Mouse (Mus musculus) small intestine, adult 2 months (tissue): ENCODE measurements around the gene Ruvbl1. TPM values are rescaled to one million over a fixed set of nuclear protein-coding genes. Genes with fewer than 3 reads are reported as not detected.
A peak's percentile ranks its signal among the peaks of the same experiment; 100 is the strongest.

Experiments
- H3K27ac ChIP-seq: fragments of 200-500 bp; 2 replicates; pipeline ENCODE4 v1.5.1; 2012; ENCODE audit warnings: low read depth, low read length, control low read depth, inconsistent platforms; ENCODE audit not compliant: insufficient read depth
- H3K27me3 ChIP-seq: fragments of 200-500 bp; 2 replicates; pipeline ENCODE4 v1.6.1; 2012; ENCODE audit warnings: mild to moderate bottlenecking, moderate library complexity, low read length, inconsistent platforms; ENCODE audit not compliant: control insufficient read depth, insufficient read depth
- H3K36me3 ChIP-seq: fragments of 200-500 bp; 2 replicates; pipeline ENCODE4 v1.6.1; 2012; ENCODE audit warnings: mild to moderate bottlenecking, low read length, control low read depth, inconsistent platforms; ENCODE audit not compliant: control insufficient read depth, insufficient read depth
- H3K4me1 ChIP-seq: fragments of 200-500 bp; 2 replicates; pipeline ENCODE4 v1.6.1; 2012; ENCODE audit warnings: low read length, inconsistent platforms, mixed read lengths; ENCODE audit not compliant: control insufficient read depth, insufficient read depth, insufficient read length
- H3K4me3 ChIP-seq: fragments of 200-500 bp; 2 replicates; pipeline ENCODE4 v1.5.1; 2012; ENCODE audit warnings: low read depth, mild to moderate bottlenecking, control low read depth, inconsistent platforms, low read length, moderate library complexity
- CTCF ChIP-seq: fragments of 200-500 bp; IDR thresholded peaks from 2 replicates; pipeline ENCODE4 v1.5.1; 2012; ENCODE audit warnings: low read depth, mild to moderate bottlenecking, control low read depth, inconsistent platforms, low read length, moderate library complexity, mixed read lengths; ENCODE audit not compliant: insufficient replicate concordance, insufficient read length; ENCODE audit errors: extremely low read depth
- POLR2A ChIP-seq: fragments of 200-500 bp; IDR thresholded peaks from 2 replicates; pipeline ENCODE4 v1.6.1; 2012; ENCODE audit warnings: low read depth, mild to moderate bottlenecking, control low read depth, inconsistent platforms, low read length, moderate library complexity
- WGBS: fragments of 180-500 bp; shearing (Covaris S2); methylation state at CpG from one replicate; pipeline ENCODE4 v1.1.7; 2018; 5-methylcytosine and 5-hydroxymethylcytosine counted together
- polyA plus RNA-seq: library from polyadenylated mRNA; depleted of rRNA; stranded (reverse); fragments of >200 nt; gene quantifications from 2 replicates; pipeline ENCODE4 v1.2.3, GENCODE M21; 2012

Gene Ruvbl1
- polyA plus RNA-seq, 1 experiment, result 12.1 TPM

DNA sequence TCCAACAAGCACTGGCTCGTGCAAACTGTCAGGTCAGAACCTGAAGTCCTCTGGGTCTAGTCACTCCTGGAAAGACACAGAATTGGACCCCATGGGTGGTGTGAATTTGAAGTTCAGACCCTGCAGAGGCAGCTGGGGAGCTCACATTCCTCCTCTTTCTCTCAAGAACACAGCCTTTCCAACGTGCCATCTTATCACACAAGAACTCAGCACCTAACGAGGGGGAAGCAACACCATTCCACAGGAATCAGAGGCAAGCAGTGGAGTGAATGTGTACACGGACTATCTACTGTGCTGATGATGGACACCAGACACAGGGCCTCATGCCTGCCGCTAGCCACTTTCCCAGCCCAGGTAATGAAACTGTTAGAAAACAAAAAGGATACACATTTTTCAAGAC lies 51.5 kb downstream of the Ruvbl1 start:
- H3K4me3 ChIP-seq, result peak overlapping the region; percentile 15; the same call in 1 of the 2 replicates
- H3K4me1 ChIP-seq, result peaks cover 3% of the 10 kb centered on the region
- no peaks in the 10 kb centered on the region for H3K27me3 ChIP-seq
- no peak overlapping the region for H3K27ac ChIP-seq
- 54% methylated on average over 5 of the region's 5 CpGs for WGBS
- TF ChIP-seq POLR2A (no peak), CTCF (no peak)
- H3K36me3 ChIP-seq, result peaks cover 43% of the 10 kb centered on the region

DNA sequence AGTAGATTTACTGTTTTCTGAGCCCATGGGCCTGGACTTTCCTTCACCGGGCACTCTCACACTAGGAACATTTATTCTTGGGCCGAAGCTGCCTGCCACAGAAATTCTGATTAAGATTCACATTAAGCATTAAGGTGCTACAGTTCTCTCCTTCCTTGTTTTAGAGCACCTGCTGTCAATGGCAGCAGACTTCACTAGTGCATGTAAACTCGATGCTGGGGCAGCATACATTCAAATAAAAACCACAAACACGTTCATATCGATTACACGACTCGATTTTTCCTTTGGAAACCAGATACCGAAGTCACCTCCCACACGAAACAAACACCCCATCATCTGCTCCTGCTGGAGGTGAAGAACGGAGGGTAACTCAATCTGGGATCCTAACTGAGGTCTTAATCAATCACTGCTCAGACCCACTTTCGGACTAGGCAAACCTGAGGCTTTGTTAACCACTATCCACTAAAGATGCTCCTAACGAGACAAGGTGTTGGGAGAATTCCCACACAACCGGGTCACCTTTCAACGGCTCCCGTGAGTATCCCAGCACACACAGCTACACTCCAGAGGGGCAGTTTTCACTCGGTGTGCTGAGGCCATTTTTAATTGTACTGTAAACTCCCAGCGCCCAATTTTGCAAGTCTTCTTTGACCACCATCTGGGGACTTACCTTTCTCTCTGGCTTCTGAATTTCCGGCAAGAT lies 52.6 kb downstream of the Ruvbl1 start:
- Histone ChIP-seq H3K4me3 (peak overlapping the region; percentile 88), H3K36me3 (peaks cover 31% of the 10 kb centered on the region), H3K4me1 (peaks cover 3% of the 10 kb centered on the region), H3K27ac (peak overlapping the region; percentile 68), H3K27me3 (no peaks in the 10 kb centered on the region)
- 2% methylated on average over 18 of the region's 18 CpGs for WGBS
- TF ChIP-seq CTCF (no peak), POLR2A (no peak)

DNA sequence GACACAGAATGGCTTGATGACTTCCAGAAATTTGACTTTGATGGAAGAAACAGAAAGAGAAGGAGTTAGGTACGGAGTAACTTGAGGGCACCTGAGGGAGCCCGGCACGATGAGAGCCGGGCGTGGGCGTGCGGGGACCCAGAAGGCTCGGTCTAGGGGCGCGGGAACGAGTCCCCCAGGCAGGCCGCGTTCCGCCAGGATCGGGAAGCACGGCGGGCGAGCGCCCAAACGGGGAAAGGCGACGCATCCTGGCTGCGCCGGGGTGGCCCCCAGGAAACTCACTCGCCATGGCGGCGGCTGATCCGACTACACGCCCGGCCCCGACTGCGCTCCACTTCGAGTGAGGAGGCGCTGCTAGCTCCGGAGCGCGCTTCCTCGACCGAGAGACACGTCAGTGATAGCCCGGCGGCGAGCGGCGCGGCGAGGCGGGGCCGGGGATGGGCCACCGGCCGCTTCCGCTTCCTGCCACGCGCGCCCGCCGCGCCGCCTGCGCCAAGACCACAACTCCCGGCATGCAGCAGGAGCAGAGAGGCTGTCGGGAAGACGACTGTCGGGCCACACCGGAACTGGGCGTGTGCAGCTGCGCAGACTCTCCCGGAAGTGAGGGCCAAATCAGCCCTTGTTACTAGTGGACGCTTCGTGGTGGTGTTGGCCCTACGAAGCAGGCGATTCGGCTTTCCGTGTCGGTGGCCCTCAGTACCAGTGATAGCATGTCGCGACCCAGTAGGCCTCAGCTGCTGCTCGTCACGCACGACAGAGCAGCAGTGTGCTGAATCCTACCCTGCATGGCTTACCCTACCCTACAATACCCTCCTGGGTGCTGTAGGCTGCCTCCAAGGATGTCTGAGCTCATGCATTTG lies 53.4 kb downstream of the Ruvbl1 start, which contains the start of gene Sec61a1:
TSS of gene Sec61a1 (minus strand) at position 502 of the 860 bp plus-strand sequence.
- no peaks in the 10 kb centered on the region for H3K27me3 ChIP-seq
- peak within 1 kb of the TSS; percentile 76 for H3K27ac ChIP-seq
- peaks cover 24% of the 10 kb centered on the region for H3K36me3 ChIP-seq
- TF ChIP-seq CTCF (no peak), POLR2A (peak; percentile 84)
- peak within 1 kb of the TSS; percentile 88 for H3K4me3 ChIP-seq
- peaks cover 3% of the 10 kb centered on the region for H3K4me1 ChIP-seq
- under 1% methylated on average over 80 of the region's 80 CpGs for WGBS

DNA sequence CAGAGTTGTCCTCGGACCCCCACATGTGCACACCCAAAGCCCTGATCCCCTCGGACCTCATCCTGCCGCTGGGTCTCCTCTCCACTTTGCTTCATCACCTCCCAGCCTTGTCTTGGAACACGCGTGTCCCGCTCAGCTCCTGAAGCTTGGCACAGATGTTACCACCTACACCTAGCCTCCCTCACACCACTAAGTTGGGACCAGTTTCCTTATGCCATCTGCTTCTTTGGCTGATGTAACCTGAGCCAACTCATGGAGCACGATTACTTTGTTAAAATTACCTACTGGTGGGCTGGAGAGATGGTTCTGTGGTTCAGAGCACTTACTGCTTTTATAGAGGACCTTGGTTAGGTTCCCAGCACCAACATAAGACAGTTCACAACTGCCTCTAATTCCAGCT lies 56.6 kb downstream of the Ruvbl1 start:
- Histone ChIP-seq H3K4me1 (peaks cover under 1% of the 10 kb centered on the region; the same call in 1 of the 2 replicates), H3K27ac (no peak overlapping the region), H3K36me3 (no peaks in the 10 kb centered on the region; the same call in 1 of the 2 replicates), H3K27me3 (no peaks in the 10 kb centered on the region), H3K4me3 (no peak overlapping the region)
- 90% methylated on average over 7 of the region's 7 CpGs for WGBS
- TF ChIP-seq CTCF (no peak), POLR2A (no peak)

DNA sequence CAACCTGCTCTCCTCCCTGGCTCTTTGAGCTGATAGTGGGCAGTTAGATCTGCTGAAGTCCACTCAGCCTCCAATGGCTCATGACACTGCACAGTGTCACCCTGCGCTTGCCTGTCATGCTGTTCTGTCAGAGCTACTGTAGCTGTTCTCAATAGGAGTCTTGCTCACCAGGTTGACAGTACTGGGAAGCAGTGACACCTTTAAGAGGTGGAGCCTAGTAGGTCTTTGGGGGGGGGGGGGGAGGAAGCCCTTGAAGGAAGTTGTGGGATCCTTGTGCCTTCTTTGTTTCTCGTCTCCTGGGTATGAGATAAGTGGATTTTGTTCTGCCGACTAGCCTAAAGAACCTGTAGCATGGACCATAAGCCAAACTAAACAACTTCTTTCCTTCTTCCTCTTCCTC lies 57.4 kb downstream of the Ruvbl1 start:
- H3K27me3 ChIP-seq, result no peaks in the 10 kb centered on the region
- no peak overlapping the region for H3K4me3 ChIP-seq
- H3K27ac ChIP-seq, result no peak overlapping the region
- 23% methylated on average over 3 of the region's 3 CpGs for WGBS
- H3K36me3 ChIP-seq, result no peaks in the 10 kb centered on the region
- no peaks in the 10 kb centered on the region; the same call in 1 of the 2 replicates for H3K4me1 ChIP-seq
- TF ChIP-seq CTCF, result no peak

DNA sequence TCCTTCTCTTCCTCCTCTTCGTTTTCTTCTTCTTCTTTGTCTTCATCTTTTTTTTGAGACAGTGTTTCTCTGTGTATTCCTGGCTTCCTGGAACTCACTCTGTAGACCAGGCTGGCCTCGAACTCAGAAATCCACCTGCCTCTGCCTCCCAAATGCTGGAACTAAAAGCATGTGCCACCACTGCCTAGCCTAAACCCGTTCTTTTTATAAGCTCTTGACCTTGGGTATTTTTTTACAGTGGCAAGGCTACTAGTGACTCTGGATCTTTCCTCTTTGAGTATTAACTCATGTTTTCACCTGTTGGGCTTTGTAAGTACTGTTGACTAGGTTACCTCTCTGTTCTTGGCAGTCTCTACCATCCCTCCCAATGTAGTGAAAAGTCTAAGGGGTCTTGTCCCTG lies 57.8 kb downstream of the Ruvbl1 start:
- Histone ChIP-seq H3K4me1 (no peaks in the 10 kb centered on the region; the same call in 1 of the 2 replicates), H3K27ac (no peak overlapping the region), H3K4me3 (no peak overlapping the region), H3K36me3 (no peaks in the 10 kb centered on the region), H3K27me3 (no peaks in the 10 kb centered on the region)
- TF ChIP-seq POLR2A (no peak), CTCF (no peak)
- 35% methylated on average over 3 of the region's 3 CpGs for WGBS

DNA sequence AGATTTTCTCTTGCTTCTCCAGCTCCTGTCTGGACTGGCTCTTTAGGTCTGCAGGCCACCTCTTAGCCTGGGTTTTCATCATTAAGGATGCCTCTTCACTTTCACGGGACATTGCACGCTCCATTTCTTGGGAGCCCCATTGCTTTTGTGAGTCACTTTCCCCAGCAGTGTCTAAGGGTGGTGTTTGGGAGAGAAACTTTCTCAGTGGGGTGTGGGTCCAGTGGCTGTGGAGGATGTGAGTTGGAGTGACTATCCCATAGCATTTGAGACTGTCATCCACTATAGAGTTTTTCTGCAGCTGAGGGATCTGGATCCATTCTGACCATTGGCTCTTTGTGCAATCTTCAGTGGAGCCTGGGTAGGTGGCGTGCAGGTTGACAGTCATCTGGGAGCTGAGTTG lies 58.2 kb downstream of the Ruvbl1 start:
- 90% methylated on average over 3 of the region's 3 CpGs for WGBS

More for the DNA sequence above, 58.2 kb downstream of the Ruvbl1 start:
- no peak overlapping the region for H3K27ac ChIP-seq
- no peaks in the 10 kb centered on the region for H3K36me3 ChIP-seq
- H3K4me3 ChIP-seq, result no peak overlapping the region
- no peaks in the 10 kb centered on the region for H3K27me3 ChIP-seq
- TF ChIP-seq POLR2A (no peak), CTCF (no peak)
- H3K4me1 ChIP-seq, result no peaks in the 10 kb centered on the region; the same call in 1 of the 2 replicates
